Mouse (Mus musculus) right cerebral cortex, adult 2 months (tissue): ENCODE measurements around the gene Slc30a2.
"Not testable (repeated sequence)": the region's sequence is repeated elsewhere in the genome, so short reads cannot be mapped to it uniquely, and the experiment has no call there.

Experiments
- DNase-seq, 2 experiments: peaks; one replicate each; pipeline ENCODE4 v3.0.0; 2021 to 2022; ENCODE audit warnings: low spot score in 2 of 2

Slc30a2 gene

GRCm38 (mm10) chr4:134321524-134321923 lies 21.5 kb upstream of the Slc30a2 start:
- DNase-seq = no peak

GRCm38 (mm10) chr4:134324655-134325054 lies 18.3 kb upstream of the Slc30a2 start:
- DNase-seq = no peak

GRCm38 (mm10) chr4:134326859-134327530 lies 16.0 kb upstream of the Slc30a2 start:
- no peak for DNase-seq

GRCm38 (mm10) chr4:134328151-134328550 lies 14.8 kb upstream of the Slc30a2 start:
- DNase-seq = no peak

GRCm38 (mm10) chr4:134328832-134329231 lies 14.1 kb upstream of the Slc30a2 start:
- DNase-seq = no peak

GRCm38 (mm10) chr4:134330281-134330680 lies 12.7 kb upstream of the Slc30a2 start:
- DNase-seq = no peak

GRCm38 (mm10) chr4:134341231-134341630 lies 1.8 kb upstream of the Slc30a2 start:
- DNase-seq = not testable (repeated sequence)

- DNase-seq = no peak
Measured at GRCm38 (mm10) chr4:134342213-134342779, 685 bp upstream of the Slc30a2 start.

- no peak for DNase-seq
Measured at GRCm38 (mm10) chr4:134344620-134345019, 1.6 kb downstream of the Slc30a2 start.

GRCm38 (mm10) chr4:134345802-134346201 lies 2.8 kb downstream of the Slc30a2 start:
- no peak for DNase-seq

- DNase-seq = no peak
Measured at GRCm38 (mm10) chr4:134348078-134348477, 5.1 kb downstream of the Slc30a2 start.

GRCm38 (mm10) chr4:134348545-134348944 lies 5.6 kb downstream of the Slc30a2 start:
- DNase-seq = no peak

- DNase-seq = no peak
Measured at GRCm38 (mm10) chr4:134349829-134350228, 6.8 kb downstream of the Slc30a2 start.

GRCm38 (mm10) chr4:134350641-134351040 lies 7.7 kb downstream of the Slc30a2 start:
- DNase-seq = no peak

GRCm38 (mm10) chr4:134351329-134352260 lies 8.6 kb downstream of the Slc30a2 start:
- no peak for DNase-seq

- DNase-seq = no peak
Measured at GRCm38 (mm10) chr4:134352261-134352707, 9.3 kb downstream of the Slc30a2 start.

GRCm38 (mm10) chr4:134352929-134353328 lies 9.9 kb downstream of the Slc30a2 start:
- DNase-seq = no peak

GRCm38 (mm10) chr4:134353527-134354409 lies 10.8 kb downstream of the Slc30a2 start:
- DNase-seq = no peak

GRCm38 (mm10) chr4:134355841-134356452 lies 13.0 kb downstream of the Slc30a2 start:
- no peak for DNase-seq

- peak; percentile 89 to 90 for DNase-seq
Measured at GRCm38 (mm10) chr4:134356591-134357460, 13.8 kb downstream of the Slc30a2 start.
